Mouse (Mus musculus) right cerebral cortex, postnatal 4 days (tissue): ENCODE measurements around the gene Rxrb.
"Not testable (repeated sequence)": the region's sequence is repeated elsewhere in the genome, so short reads cannot be mapped to it uniquely, and the experiment has no call there.

Experiments
- DNase-seq: peaks from one replicate; pipeline ENCODE4 v3.0.0-alpha.2; 2022

Gene Rxrb

DNA sequence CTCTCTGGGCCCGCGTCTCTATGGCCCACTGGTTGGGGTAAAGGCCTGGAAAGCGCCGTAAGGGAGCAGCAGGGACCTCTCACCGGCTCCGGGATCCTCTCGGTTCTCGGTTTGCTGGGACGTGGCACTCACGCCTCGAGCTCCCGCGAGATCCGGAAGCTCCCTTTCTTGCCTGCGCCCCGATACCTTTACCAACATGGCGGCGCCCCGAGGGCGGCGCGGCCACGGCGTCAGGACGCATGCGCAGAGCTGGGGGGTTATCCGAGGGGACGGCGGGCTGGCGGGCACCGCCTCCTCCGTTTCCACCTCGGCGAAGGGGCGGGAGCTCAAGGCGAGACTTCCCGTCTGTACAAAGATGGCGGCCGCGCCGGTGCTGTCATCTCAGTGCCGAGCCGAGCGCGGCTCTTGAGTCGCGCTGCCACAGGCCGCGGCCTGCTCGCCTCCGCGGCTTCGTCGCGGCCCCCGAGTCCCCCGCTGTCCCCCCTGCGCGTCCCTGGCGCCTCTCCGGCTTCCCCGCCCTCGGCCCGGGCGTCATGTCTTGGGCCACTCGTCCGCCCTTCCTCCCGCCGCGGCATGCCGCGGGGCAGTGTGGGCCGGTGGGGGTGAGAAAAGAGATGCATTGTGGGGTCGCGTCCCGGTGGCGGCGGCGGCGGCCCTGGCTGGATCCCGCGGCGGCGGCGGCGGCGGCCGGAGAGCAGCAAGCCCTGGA is at the start of gene Rxrb, which contains the start of gene Slc39a7:
Gene Rxrb, plus strand, starts transcription at position 348 of the 709 bp plus-strand sequence.
Gene Slc39a7, minus strand, starts transcription at position 218 of the 709 bp plus-strand sequence.
- peak; percentile 100 for DNase-seq

DNA sequence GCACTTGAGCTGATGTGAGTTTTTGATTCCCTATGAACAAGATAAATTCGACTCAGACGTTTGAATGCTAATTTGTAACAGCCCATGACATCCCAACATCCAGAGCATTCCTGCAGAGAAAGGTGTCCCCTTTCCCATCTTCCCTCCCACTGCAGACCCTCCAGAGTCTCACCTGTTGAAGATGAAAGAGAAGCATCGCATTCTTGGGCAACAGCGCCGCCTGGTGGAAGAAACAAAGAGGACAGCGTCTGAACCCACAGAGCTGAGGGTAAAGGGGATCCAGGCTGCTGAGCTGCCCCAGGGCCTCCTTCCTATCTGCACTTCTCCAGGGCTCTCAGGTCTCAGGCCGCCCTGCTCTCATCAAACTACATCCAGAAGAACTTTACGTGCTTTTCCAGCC is 49.5 kb upstream of the Rxrb start:
- peak; percentile 71 for DNase-seq

DNA sequence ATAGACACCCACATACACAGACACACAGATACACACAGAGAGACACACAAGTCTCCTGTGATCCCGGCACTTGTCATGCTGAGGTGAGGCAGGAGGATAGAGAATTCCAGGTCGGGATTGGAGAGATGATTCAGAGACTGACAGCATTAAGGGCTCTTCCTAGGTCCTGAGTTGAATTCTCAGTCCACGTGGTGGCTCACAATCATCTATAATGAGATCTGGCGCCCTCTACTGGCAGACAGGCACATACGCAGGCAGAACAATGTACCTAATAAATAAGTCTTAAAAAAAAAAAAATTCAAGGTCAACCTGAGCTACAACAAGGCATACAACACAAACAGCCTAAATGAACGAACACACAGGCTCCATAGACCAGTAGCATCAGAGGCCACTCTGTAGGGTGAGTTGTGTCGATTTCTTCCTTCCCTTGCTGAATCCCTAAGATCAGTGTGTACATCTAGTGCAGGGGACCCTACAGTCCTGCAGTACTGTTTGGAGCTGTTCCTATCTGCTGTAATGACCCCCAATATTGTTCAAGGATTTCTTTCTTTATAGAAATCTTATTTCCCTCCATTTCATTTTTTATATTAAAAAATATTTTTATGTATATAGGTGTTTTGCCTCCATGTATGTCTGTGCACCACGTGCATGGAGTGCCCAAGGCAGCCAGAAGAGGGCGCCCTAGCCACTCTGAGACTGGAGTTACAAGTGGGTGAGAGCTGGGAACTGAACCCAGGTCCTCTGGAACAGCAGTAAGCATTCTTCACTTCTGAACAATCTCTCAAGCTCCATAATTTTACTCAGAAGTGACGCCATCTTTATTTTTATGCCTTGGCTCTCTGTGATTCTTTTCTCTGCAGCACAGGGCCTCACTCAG is 39.6 kb upstream of the Rxrb start:
- peak; percentile 65 for DNase-seq

DNA sequence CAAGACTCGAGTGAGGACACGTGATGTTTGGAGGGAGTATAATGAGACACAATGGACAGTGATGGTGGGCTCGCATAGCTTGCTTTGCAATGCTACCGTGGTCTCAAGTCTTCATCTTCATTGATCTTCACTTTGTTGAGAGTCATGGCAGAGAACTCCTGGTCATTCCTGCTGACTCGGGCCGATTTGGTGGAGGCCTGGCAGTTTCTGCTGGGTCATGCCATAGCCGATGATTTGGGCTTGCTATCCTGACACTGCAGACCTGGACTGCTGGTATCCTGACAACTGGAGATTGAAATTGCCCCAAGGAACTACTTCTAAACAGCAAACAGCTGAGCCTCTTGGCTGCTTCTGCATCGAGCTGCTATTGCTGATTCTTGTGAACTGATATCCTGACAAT is 36.7 kb upstream of the Rxrb start:
- no peak for DNase-seq

DNA sequence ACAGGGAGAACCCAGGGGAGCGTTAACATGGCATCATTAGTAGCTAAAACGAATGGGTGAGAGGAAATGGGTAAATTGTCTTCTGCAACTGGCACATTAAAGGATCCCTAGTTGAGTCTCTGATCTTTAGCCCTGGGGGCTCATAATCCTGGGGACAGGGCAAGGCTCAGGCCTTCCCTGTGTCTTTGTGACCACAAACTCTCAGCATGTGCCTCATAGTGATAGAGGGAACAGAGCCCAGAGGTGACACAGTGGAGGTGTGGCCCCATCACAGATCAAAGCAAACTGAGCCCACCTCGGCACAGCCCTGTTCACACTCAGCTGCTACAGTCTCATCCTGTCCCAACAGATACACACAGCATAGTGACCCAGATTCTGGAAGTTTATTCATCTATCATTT is 36.0 kb upstream of the Rxrb start:
- no peak for DNase-seq

GRCm38 (mm10) chr17:33997025-33997424 is 34.6 kb upstream of the Rxrb start:
- DNase-seq, result not testable (repeated sequence)

GRCm38 (mm10) chr17:33998697-33999096 is 32.9 kb upstream of the Rxrb start:
- not testable (repeated sequence) for DNase-seq

DNA sequence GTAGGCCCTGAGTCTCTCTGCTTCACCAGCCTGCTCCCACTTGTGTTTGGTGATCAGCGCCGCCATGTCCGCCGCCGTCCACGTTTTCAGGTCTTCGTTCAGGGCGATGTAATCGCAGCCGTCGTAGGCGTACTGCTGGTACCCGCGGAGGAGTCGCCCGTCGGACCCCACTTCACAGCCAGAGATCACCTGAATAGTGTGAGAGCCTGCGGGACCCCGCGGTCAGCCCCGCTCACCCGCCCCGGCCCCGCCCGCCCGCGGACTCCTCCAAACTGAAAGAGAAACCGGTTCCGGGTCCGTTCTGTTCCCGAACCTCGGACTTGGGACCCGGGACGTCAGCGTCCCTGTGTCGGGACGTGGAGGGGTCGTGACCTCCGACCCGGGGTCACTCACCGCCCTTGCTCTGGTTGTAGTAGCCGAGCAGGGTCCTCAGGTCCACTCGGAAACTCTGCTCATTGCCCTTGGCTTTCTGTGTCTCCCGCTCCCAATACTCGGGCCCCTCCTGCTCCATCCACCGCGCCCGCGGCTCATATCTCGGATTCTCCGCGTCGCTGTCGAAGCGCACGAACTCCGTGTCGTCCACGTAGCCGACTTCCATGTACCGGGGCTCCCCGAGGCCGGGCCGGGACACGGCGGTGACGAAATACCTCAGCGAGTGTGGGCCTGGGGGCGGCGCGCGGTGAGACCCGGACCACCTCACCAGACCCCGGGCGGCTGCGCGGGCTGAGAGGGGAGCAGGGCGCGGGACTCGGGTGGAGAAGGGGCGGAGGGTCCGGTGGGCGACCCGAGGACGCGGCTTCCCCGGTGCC is 32.1 kb upstream of the Rxrb start:
- DNase-seq, result peak; percentile 14

- peak; percentile 54 for DNase-seq
Observed at GRCm38 (mm10) chr17:34000150-34000537, 31.5 kb upstream of the Rxrb start, which contains the start of gene H2-K1. H2-K1 (minus strand) TSS chr17:34000347.

DNA sequence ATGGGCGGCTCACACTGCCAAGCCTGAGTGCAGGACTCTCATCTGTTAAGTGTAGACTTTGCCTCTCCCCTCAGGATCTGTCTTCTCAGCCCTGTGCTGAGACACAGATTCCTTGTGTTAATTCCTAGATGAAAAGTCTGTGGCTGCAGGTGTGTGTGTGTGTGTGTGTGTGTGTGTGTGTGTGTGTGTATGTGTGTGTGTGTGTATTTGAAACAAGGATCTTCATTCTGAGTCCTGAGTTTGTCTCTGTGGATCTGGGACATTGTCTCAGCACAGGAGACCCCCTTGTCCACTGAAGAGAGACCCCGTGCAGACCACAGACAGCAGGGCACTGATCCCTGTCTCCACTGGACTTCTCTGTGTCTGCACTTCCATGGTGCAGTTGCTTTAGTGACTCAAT is 30.8 kb upstream of the Rxrb start:
- not testable (repeated sequence) for DNase-seq

DNA sequence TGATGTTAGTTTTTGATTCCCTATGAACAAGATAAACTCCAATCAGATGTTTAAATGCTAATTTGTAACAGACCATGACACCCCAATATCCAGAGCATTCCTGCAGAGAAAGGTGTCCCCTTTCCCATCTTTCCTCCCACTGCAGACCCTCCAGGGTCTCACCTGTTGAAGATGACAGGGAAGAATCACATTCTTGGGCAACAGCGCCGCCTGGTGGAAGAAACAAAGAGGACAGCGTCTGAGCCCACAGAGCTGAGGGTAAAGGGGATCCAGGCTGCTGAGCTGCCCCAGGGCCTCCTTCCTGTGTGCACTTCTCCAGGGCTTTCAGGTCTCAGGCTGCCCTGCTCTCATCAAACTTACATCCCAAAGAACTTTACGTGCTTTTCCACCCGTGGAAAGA is 28.2 kb upstream of the Rxrb start:
- DNase-seq, result peak; percentile 59

DNA sequence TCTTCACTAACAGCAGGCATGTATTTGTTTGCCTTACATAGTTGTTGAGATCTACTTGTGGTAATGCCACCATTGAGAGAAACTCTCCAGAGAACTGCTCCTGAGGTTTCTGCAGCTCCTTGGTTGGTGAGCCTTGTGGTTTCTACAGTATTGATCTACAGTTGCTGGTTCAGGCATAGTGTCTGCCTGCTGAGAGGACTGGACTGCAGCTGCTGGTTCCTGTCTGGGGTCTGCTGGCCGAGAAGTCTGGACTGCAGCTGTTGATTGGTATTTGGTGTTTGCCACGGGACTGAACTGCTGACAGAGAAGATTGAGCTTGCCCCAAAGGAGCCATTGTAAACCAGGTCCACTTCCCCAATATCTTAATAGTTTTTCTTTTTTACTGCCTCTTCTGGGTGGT is 25.0 kb upstream of the Rxrb start:
- DNase-seq, result no peak

- DNase-seq, result no peak
Observed at GRCm38 (mm10) chr17:34010156-34010555, 21.5 kb upstream of the Rxrb start.

DNA sequence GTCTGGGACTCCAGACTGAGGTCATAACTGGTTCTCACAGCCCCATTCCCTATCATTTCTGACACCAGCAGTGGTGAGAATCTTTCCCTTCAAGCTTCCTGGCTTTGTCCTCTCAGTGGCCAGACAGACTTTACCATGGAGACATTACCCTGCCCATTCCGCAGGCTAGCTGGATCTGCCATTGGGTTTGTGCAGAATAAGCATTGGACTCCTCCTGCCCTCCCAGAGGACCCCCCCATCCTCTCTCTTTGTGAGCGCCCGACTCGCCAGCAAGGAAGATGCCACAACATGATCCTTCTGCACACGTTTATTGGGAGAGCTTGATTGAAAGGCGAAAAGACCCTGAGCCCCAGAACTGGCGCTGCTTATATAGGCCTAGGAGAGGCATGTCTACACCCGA is 18.2 kb upstream of the Rxrb start:
- DNase-seq, result no peak

- no peak for DNase-seq
Observed at GRCm38 (mm10) chr17:34021539-34022413, 9.8 kb upstream of the Rxrb start.

DNA sequence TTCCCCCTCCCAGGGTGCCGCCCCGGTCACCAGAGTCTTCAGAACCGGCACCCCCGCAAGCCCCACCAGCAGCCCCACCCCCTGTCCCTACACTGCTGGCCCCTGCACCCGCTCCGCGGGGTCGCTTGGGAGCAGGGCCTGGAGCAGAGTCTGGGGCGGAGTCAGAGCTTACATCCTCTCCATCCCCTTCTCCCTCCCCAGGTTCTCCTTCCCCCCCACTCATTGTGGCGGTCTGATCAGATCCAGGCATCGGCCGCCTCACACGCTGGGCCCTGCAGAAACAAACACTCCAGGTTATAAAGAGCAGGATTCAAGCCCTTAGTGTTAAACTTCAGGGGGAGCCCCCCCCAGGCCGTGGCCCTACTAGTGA is 9.2 kb upstream of the Rxrb start:
- DNase-seq, result no peak

DNA sequence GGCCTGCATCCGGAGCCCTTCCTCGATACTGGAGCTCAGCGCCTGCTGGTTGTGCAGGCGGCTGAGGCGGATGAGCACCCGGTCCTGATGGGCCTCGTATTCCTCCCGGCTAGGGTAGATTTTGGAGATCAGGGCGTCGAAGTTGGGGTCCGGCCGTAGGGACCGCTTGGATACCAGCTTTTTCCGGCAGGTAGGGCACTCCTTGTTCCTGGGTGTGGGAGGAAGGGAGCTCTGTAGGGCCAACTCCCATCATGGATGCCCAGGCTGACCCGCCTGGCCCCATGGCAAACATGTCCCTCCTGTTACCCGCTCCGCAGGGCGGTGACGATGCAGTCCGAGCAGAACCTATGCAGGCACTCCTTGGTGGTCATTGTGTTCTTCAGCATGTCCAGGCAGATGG is 8.6 kb upstream of the Rxrb start:
- no peak for DNase-seq

DNA sequence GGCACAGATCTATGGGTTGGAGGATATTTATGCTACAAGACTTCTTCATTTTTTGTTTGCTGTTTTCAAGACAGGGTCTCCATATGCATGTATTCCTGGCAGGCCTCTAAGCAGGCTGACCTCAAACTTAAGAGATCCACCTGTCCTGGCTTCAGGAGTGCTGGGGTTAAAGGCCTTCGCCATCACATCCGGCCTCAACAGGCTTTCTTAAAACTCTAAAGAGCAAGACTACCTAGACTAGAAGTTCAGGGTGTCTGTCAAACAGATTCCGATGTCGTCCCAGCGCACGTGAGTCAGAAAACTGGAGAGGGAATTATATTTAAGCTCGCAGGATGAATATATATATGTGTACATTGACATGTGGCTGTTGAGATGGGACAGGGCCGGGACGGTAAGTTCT is 7.9 kb upstream of the Rxrb start:
- DNase-seq, result no peak

DNA sequence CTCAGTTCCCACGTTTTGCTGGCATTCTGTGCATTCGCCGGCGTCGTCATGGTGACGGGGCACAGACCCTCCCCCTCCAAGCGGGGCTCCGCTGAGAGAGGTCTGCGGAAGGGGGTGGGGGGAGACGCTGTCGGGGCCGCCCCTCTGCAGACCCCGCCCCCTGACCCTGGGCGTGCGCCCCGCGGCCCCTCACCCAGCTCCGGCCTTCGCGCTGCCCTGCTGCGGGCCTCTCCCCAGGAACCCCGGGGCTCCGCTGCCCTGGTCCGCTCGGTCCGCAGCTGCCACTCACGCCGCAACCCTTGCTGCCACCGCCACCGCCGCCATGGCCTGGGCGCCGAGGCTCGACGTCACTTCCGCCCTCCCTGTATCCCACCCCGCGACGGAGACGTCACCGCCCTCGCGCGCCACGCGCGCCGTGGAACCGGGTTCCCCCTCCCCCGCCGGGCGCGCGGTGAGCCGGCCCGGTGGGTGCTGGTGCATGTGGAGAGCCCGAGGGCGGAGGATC is 7.2 kb upstream of the Rxrb start, which contains the start of gene Ring1:
Gene Ring1, minus strand, starts transcription at position 364 of the 505 bp plus-strand sequence.
- DNase-seq, result peak; percentile 88

DNA sequence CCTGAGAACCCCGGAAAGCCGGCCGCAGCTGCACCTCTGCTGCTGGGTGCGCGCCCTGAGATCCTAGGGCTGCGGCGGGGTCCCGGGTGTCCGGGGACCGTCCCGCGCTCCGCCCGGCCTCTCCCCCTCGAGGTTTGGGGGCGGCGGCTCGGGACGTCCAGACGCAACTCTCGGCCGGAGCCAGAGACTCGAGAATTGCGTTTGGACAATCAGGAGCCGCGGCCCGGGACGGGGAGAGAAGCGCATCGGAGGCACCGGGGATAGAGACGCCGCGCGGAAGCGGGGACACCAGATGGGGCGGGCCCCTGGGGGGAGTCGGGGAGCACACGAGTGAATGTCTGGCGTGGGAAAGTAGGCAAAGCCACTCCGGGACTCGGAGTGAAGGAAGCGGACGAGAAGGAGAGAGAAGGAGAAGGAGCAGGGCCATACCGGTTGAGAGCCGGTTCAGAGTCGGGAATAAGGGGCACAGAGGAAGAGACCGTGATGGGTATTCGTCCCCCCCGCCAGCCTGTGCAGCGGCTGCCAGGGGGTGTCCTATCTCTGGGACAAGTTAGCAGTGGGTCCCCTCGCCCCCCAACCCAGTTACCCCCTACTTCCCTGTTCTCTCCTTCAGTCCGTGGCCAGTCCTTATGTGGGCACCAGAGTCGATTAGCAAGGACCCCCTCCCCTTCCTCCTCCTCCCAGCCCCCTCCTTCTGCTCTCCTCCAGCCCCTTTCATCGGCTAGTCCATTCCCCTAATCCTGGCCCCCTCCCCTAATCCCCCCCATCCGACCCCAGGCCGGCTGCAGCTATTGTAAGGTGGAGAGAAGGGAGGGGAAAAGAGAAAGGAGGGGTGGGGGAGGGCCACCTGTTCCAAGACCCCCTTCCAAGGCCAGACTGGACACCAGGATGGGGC is 6.5 kb upstream of the Rxrb start:
- DNase-seq, result peak; percentile 49

- peak; percentile 37 for DNase-seq
Observed at GRCm38 (mm10) chr17:34025756-34026151, 5.9 kb upstream of the Rxrb start.
